ENCODE assay signal across 29 mouse cellular contexts in the genomic region with DNA sequence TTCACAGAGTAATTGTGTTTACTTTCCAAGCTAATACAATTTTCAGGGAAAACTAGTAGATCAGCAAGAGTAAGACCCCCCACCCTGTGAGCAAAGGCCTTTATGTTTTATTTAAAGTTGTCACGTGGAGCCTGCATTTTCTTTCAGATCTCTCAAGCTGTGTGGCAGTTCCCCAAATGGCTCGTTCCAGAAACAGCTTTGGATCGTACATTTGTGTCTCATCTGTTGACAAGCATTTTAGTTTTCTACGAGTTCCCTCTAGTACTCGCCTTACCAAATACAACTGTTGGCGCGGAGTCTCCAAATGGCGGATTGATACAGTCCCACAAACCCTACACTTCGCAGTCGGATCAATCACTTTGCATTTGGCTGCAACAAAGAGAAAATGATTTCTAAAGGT.
DNase-seq lines count a peak whose midpoint lies in the region; ATAC-seq lines count a peak whose summit lies in the region.
"Had no signal": no experiment of that assay in that cellular context is flagged by ENCODE, and none has a peak within 500 bp of the region (broad histone marks: within the 10 kb centered on the region; RNA-seq: fewer than 3 reads in every experiment).

No protein-coding gene starts in this region.

- intact Hi-C loops in left cerebral cortex, postnatal 14 days (cut with DNase I) = no loop called here

- peak; percentile 18 to 58 for DNase-seq in left cerebral cortex, postnatal 14 days (ENCODE audit: low spot score in 2 of 2)
- no peak for DNase-seq in left cerebral cortex, adult 18-20 months (ENCODE audit: low spot score in 2 of 2)
- DNase-seq: adrenal gland, postnatal 10 days; cerebellum, adult 18-20 months; cerebellum, postnatal 10 days; gastrocnemius, postnatal 14 days; heart, postnatal 14 days; kidney, adult 11 months; kidney, postnatal 14 days; layer of hippocampus, postnatal 36 days; lung, postnatal 4 days; right cerebral cortex, postnatal 25 days; thymus, adult 18-20 months; thymus, postnatal 25 days had no signal

- H3K36me3 ChIP-seq in forebrain, embryonic 15.5 days = no peaks in the 10 kb centered on the region
- H3K36me3 ChIP-seq in forebrain, embryonic 12.5 days (replicated peaks) = no peaks in the 10 kb centered on the region
- H3K36me3 ChIP-seq in midbrain, embryonic 16.5 days (ENCODE audit: control insufficient read depth, insufficient read depth, low read length) = no peaks in the 10 kb centered on the region
- no peaks in the 10 kb centered on the region for H3K36me3 ChIP-seq in midbrain, embryonic 13.5 days
- H3K36me3 ChIP-seq: embryonic facial prominence, embryonic 13.5 days; G1E; hindbrain, embryonic 10.5 days; hindbrain, embryonic 15.5 days; limb, embryonic 13.5 days; neural tube, embryonic 13.5 days had no signal

- H3K9ac ChIP-seq in forebrain, embryonic 15.5 days (replicated peaks) = no peak overlapping the region
- H3K9ac ChIP-seq in forebrain, embryonic 12.5 days = no peak overlapping the region
- H3K9ac ChIP-seq in midbrain, embryonic 16.5 days (ENCODE audit: low read depth, low read length) = no peak overlapping the region
- H3K9ac ChIP-seq in midbrain, embryonic 13.5 days (replicated peaks) = no peak overlapping the region
- H3K9ac ChIP-seq: embryonic facial prominence, embryonic 13.5 days; hindbrain, embryonic 15.5 days; limb, embryonic 13.5 days; neural tube, embryonic 13.5 days had no signal

- no peak overlapping the region for H3K4me3 ChIP-seq in forebrain, embryonic 15.5 days
- no peak overlapping the region for H3K4me3 ChIP-seq in forebrain, embryonic 12.5 days (replicated peaks)
- no peak overlapping the region for H3K4me3 ChIP-seq in midbrain, embryonic 16.5 days (ENCODE audit: low read depth, low read length)
- no peak overlapping the region for H3K4me3 ChIP-seq in midbrain, embryonic 13.5 days (replicated peaks)
- H3K4me3 ChIP-seq: embryonic facial prominence, embryonic 13.5 days; hindbrain, embryonic 10.5 days; hindbrain, embryonic 15.5 days; limb, embryonic 13.5 days; megakaryocyte, embryonic 14.5 days; neural tube, embryonic 13.5 days had no signal

- H3K9me3 ChIP-seq in forebrain, embryonic 15.5 days = no peaks in the 10 kb centered on the region
- no peaks in the 10 kb centered on the region for H3K9me3 ChIP-seq in forebrain, embryonic 12.5 days
- no peaks in the 10 kb centered on the region for H3K9me3 ChIP-seq in midbrain, embryonic 16.5 days (replicated peaks; ENCODE audit: control insufficient read depth, low read length, poor library complexity, severe bottlenecking)
- H3K9me3 ChIP-seq in midbrain, embryonic 13.5 days = no peaks in the 10 kb centered on the region
- H3K9me3 ChIP-seq: embryonic facial prominence, embryonic 13.5 days; hindbrain, embryonic 10.5 days; hindbrain, embryonic 15.5 days; limb, embryonic 13.5 days; megakaryocyte, embryonic 14.5 days; neural tube, embryonic 13.5 days had no signal

- H3K27me3 ChIP-seq in forebrain, embryonic 15.5 days = no peaks in the 10 kb centered on the region
- no peaks in the 10 kb centered on the region; the same call in 1 of the 2 replicates for H3K27me3 ChIP-seq in forebrain, embryonic 12.5 days
- no peaks in the 10 kb centered on the region for H3K27me3 ChIP-seq in midbrain, embryonic 16.5 days (ENCODE audit: control insufficient read depth, insufficient read depth, low read depth, low read length)
- no peaks in the 10 kb centered on the region for H3K27me3 ChIP-seq in midbrain, embryonic 13.5 days
- H3K27me3 ChIP-seq: embryonic facial prominence, embryonic 13.5 days; hindbrain, embryonic 15.5 days; limb, embryonic 13.5 days; neural tube, embryonic 13.5 days had no signal

- peaks cover 13% of the 10 kb centered on the region for H3K4me1 ChIP-seq in forebrain, embryonic 15.5 days
- peaks cover 2% of the 10 kb centered on the region; the same call in 1 of the 2 replicates for H3K4me1 ChIP-seq in forebrain, embryonic 12.5 days
- H3K4me1 ChIP-seq in midbrain, embryonic 16.5 days (ENCODE audit: control insufficient read depth, insufficient read depth, low read length) = peaks cover 11% of the 10 kb centered on the region
- H3K4me1 ChIP-seq in midbrain, embryonic 13.5 days (replicated peaks) = no peaks in the 10 kb centered on the region
- H3K4me1 ChIP-seq: neural tube, embryonic 13.5 days had no signal

- peak overlapping the region; percentile 70 for H3K27ac ChIP-seq in forebrain, embryonic 15.5 days (replicated peaks)
- no peak overlapping the region for H3K27ac ChIP-seq in forebrain, embryonic 12.5 days
- 0 out of 2 replicates have a peak overlapping the region, but pooled peaks have one; percentile 20 for H3K27ac ChIP-seq in midbrain, embryonic 16.5 days (ENCODE audit: low read length)
- no peak overlapping the region for H3K27ac ChIP-seq in midbrain, embryonic 13.5 days
- H3K27ac ChIP-seq: embryonic facial prominence, embryonic 13.5 days; hindbrain, embryonic 10.5 days; hindbrain, embryonic 15.5 days; limb, embryonic 13.5 days; neural tube, embryonic 13.5 days; stomach, postnatal 0 days had no signal

- no peak overlapping the region for H3K4me2 ChIP-seq in forebrain, embryonic 15.5 days (replicated peaks)
- no peak overlapping the region for H3K4me2 ChIP-seq in forebrain, embryonic 12.5 days
- no peak overlapping the region for H3K4me2 ChIP-seq in midbrain, embryonic 16.5 days (ENCODE audit: low read length)
- no peak overlapping the region for H3K4me2 ChIP-seq in midbrain, embryonic 13.5 days (replicated peaks)
- H3K4me2 ChIP-seq: embryonic facial prominence, embryonic 13.5 days; hindbrain, embryonic 15.5 days; limb, embryonic 13.5 days; liver, embryonic 11.5 days; neural tube, embryonic 13.5 days had no signal

- 43% methylated on average over 10 of the region's 10 CpGs for WGBS in forebrain, embryonic 15.5 days
- 60% methylated on average over 10 of the region's 10 CpGs for WGBS in forebrain, embryonic 12.5 days
- WGBS in midbrain, embryonic 16.5 days = 55% methylated on average over 10 of the region's 10 CpGs
- whole genome bisulfite sequencing in midbrain, embryonic 13.5 days = 63% methylated on average over 10 of the region's 10 CpGs

- peak; percentile 61; the same call in 1 of the 2 replicates for ATAC-seq in forebrain, embryonic 15.5 days (replicated peaks)
- no peak for ATAC-seq in forebrain, embryonic 12.5 days (ENCODE audit: low FRiP score)
- no peak for ATAC-seq in midbrain, embryonic 16.5 days
- ATAC-seq in midbrain, embryonic 13.5 days = no peak
- no peak for ATAC-seq in erythroid progenitor cell, adult 5-6 weeks (replicated peaks; ENCODE audit: low FRiP score, poor library complexity, severe bottlenecking)
- ATAC-seq: inflammation-experienced regulatory T-cells, adult 6 months had no signal

Comparison
In these comparisons a context has a peak if more than half of its experiments do, and no peak if none do; other contexts are left out.
1. H3K27ac ChIP-seq: peak in forebrain, embryonic 15.5 days (single experiment) and midbrain, embryonic 16.5 days (single experiment); none in forebrain, embryonic 12.5 days (single experiment) and midbrain, embryonic 13.5 days (single experiment).
2. DNase-seq: peak in left cerebral cortex, postnatal 14 days (2 of 2); none in left cerebral cortex, adult 18-20 months (0 of 2).